Mouse (Mus musculus) hindbrain, embryonic 12.5 days (tissue): ENCODE data around the gene Peg12. TPM values are rescaled to one million over a fixed set of nuclear protein-coding genes. Genes with fewer than 3 reads are reported as not detected.
A peak's percentile ranks its signal among the peaks of the same experiment; 100 is the strongest.

Experiments used
- ATAC-seq: fragments of 200-750 bp; cut with Nextera tagmentation; 2 replicates; pipeline ENCODE4 v1.8.0; 2017; ENCODE audit warnings: moderate TSS enrichment; ENCODE audit not compliant: low FRiP score
- H3K27ac ChIP-seq: fragments of 300-500 bp; sonication (generic); 2 replicates; pipeline ENCODE4 v1.5.1; 2016; ENCODE audit warnings: mild to moderate bottlenecking
- H3K27me3 ChIP-seq: fragments of 300-500 bp; sonication (generic); 2 replicates; pipeline ENCODE4 v1.6.1; 2016; ENCODE audit warnings: mild to moderate bottlenecking
- H3K36me3 ChIP-seq: fragments of 300-500 bp; sonication (generic); 2 replicates; pipeline ENCODE4 v1.6.1; 2016; ENCODE audit warnings: mild to moderate bottlenecking
- H3K4me1 ChIP-seq: fragments of 300-500 bp; sonication (generic); 2 replicates; pipeline ENCODE4 v1.6.1; 2016
- H3K4me2 ChIP-seq: fragments of 300-500 bp; sonication (generic); replicated peaks from 2 replicates; pipeline ENCODE4 v1.6.1; 2016; ENCODE audit warnings: mild to moderate bottlenecking
- H3K4me3 ChIP-seq: fragments of 300-500 bp; sonication (generic); 2 replicates; pipeline ENCODE4 v1.5.1; 2016; ENCODE audit warnings: mild to moderate bottlenecking
- H3K9ac ChIP-seq: fragments of 300-500 bp; sonication (generic); 2 replicates; pipeline ENCODE4 v1.6.1; 2016; ENCODE audit warnings: mild to moderate bottlenecking, moderate library complexity
- H3K9me3 ChIP-seq: fragments of 300-500 bp; sonication (generic); replicated peaks from 2 replicates; pipeline ENCODE4 v1.6.1; 2016; ENCODE audit warnings: mild to moderate bottlenecking
- WGBS: fragments of 180-500 bp; shearing (Covaris S2); methylation state at CpG from one replicate; pipeline ENCODE4 v1.1.7; 2016; 5-methylcytosine and 5-hydroxymethylcytosine counted together
- polyA plus RNA-seq: library from polyadenylated mRNA; unstranded; fragments of >200 nt; fragmentation: Nextera tagmentation; extraction: Ambion mirVana; gene quantifications from 2 replicates; pipeline ENCODE4 v1.2.1, GENCODE M21; 2016

The Peg12 gene
- polyA plus RNA-seq, 1 experiment from 2014 or later: 47.3 TPM

- no peaks in the 10 kb centered on the region for H3K27me3 ChIP-seq
- no peaks in the 10 kb centered on the region for H3K4me1 ChIP-seq
- peak within 1 kb of the TSS; percentile 66 for H3K4me2 ChIP-seq
- H3K36me3 ChIP-seq: no peaks in the 10 kb centered on the region
- H3K27ac ChIP-seq: peak within 1 kb of the TSS; percentile 93
- H3K9ac ChIP-seq: peak within 1 kb of the TSS; percentile 89
- ATAC-seq: peak; percentile 90
- H3K4me3 ChIP-seq: peak within 1 kb of the TSS; percentile 72
- WGBS: 21% methylated on average over 49 of the region's 49 CpGs
- peaks cover 10% of the 10 kb centered on the region for H3K9me3 ChIP-seq
These were observed 44.6 kb downstream of the Peg12 start, which contains the start of gene Mkrn3 for GRCm38 (mm10) chr7:62419493-62420360. Gene Mkrn3 (minus strand): TSS chr7:62420139.

- no peaks in the 10 kb centered on the region for H3K27me3 ChIP-seq
- WGBS: 55% methylated on average over 17 of the region's 17 CpGs
- H3K9ac ChIP-seq: peak overlapping the region; percentile 89
- ATAC-seq: no peak; the same call in 1 of the 2 replicates
- peaks cover 10% of the 10 kb centered on the region for H3K9me3 ChIP-seq
- peak overlapping the region; percentile 66 for H3K4me2 ChIP-seq
- no peaks in the 10 kb centered on the region for H3K36me3 ChIP-seq
- H3K4me3 ChIP-seq: peak overlapping the region; percentile 72
- H3K27ac ChIP-seq: peak overlapping the region; percentile 93
- H3K4me1 ChIP-seq: no peaks in the 10 kb centered on the region
These were observed 45.2 kb downstream of the Peg12 start for GRCm38 (mm10) chr7:62419105-62419492.

GRCm38 (mm10) chr7:62418346-62418745, 46.0 kb downstream of the Peg12 start:
- Histone ChIP-seq H3K4me2 (peak overlapping the region; percentile 66), H3K27me3 (no peaks in the 10 kb centered on the region), H3K36me3 (no peaks in the 10 kb centered on the region), H3K27ac (peak overlapping the region; percentile 93), H3K4me1 (no peaks in the 10 kb centered on the region), H3K4me3 (peak overlapping the region; percentile 72), H3K9me3 (peaks cover 10% of the 10 kb centered on the region), H3K9ac (peak overlapping the region; percentile 89)
- WGBS: 59% methylated on average over 9 of the region's 9 CpGs
- no peak for ATAC-seq

GRCm38 (mm10) chr7:62416173-62416572, 48.1 kb downstream of the Peg12 start:
- no peaks in the 10 kb centered on the region for H3K36me3 ChIP-seq
- 0 out of 2 replicates have a peak overlapping the region, but pooled peaks have one; percentile 13 for H3K4me3 ChIP-seq
- H3K4me1 ChIP-seq: no peaks in the 10 kb centered on the region
- peak; percentile 62 for ATAC-seq
- peaks cover 10% of the 10 kb centered on the region for H3K9me3 ChIP-seq
- H3K27ac ChIP-seq: peak overlapping the region; percentile 82
- peak overlapping the region; percentile 35; the same call in 1 of the 2 replicates for H3K9ac ChIP-seq
- H3K27me3 ChIP-seq: no peaks in the 10 kb centered on the region
- peak overlapping the region; percentile 39 for H3K4me2 ChIP-seq

- peaks cover 10% of the 10 kb centered on the region for H3K9me3 ChIP-seq
- peak overlapping the region; percentile 6; the same call in 1 of the 2 replicates for H3K4me2 ChIP-seq
- 53% methylated on average over 1 of the region's 1 CpGs for WGBS
- H3K4me1 ChIP-seq: no peaks in the 10 kb centered on the region
- no peaks in the 10 kb centered on the region for H3K36me3 ChIP-seq
- no peak for ATAC-seq
- H3K9ac ChIP-seq: no peak overlapping the region
- no peaks in the 10 kb centered on the region for H3K27me3 ChIP-seq
- peak overlapping the region; percentile 83 for H3K27ac ChIP-seq
- no peak overlapping the region for H3K4me3 ChIP-seq
These were observed 49.1 kb downstream of the Peg12 start for GRCm38 (mm10) chr7:62415222-62415621.

Other genes with a start within 250 kb of the Peg12 start
- 275 and 288 TPM in 2 replicates for gene Ndn, start 117.9 kb downstream of the Peg12 start, polyA plus RNA-seq
- gene Magel2, start 87.5 kb downstream of the Peg12 start, polyA plus RNA-seq: 17.5 and 18.0 TPM in 2 replicates
- 19.1 and 21.0 TPM in 2 replicates for gene Mkrn3, start 44.4 kb downstream of the Peg12 start, polyA plus RNA-seq